30 mouse cellular contexts compared by ENCODE assay signal in genomic region chr14:62171256-62172047, GRCm38 (mm10).
DNase-seq lines count a peak whose midpoint lies in the region; ATAC-seq lines count a peak whose summit lies in the region.
"Had no signal": no experiment of that assay in that cellular context is flagged by ENCODE, and none has a peak within 500 bp of the region (broad histone marks: within the 10 kb centered on the region; RNA-seq: fewer than 3 reads in every experiment).

No protein-coding gene starts in this region.

- H3K4me3 ChIP-seq in embryonic facial prominence, embryonic 14.5 days (ENCODE audit: low read depth, low read length), result no peak overlapping the region
- H3K4me3 ChIP-seq in embryonic facial prominence, embryonic 10.5 days, result no peak overlapping the region
- H3K4me3 ChIP-seq in kidney, embryonic 14.5 days (ENCODE audit: low read length), result no peak overlapping the region
- H3K4me3 ChIP-seq: embryonic facial prominence, embryonic 12.5 days; erythroblast, embryonic 14.5 days; forebrain, embryonic 12.5 days; heart, adult 2 months; heart, embryonic 12.5 days; hindbrain, embryonic 15.5 days; layer of hippocampus, adult 2 months; left cerebral cortex, adult 2 months; megakaryocyte, embryonic 14.5 days; midbrain, embryonic 13.5 days had no signal

- H3K27ac ChIP-seq in embryonic facial prominence, embryonic 14.5 days (replicated peaks; ENCODE audit: low read depth, low read length), result no peak overlapping the region; the same call in 1 of the 2 replicates
- no peak overlapping the region for H3K27ac ChIP-seq in embryonic facial prominence, embryonic 10.5 days (replicated peaks)
- no peak overlapping the region; the same call in 1 of the 2 replicates for H3K27ac ChIP-seq in kidney, embryonic 14.5 days (ENCODE audit: low read depth, low read length)
- H3K27ac ChIP-seq: embryonic facial prominence, embryonic 12.5 days; forebrain, embryonic 12.5 days; hindbrain, embryonic 15.5 days; layer of hippocampus, adult 2 months; left cerebral cortex, adult 2 months; midbrain, embryonic 13.5 days had no signal

- no peaks in the 10 kb centered on the region for H3K36me3 ChIP-seq in embryonic facial prominence, embryonic 14.5 days (ENCODE audit: control insufficient read depth, insufficient read depth, low read length)
- H3K36me3 ChIP-seq in embryonic facial prominence, embryonic 10.5 days (replicated peaks), result no peaks in the 10 kb centered on the region
- no peaks in the 10 kb centered on the region for H3K36me3 ChIP-seq in kidney, embryonic 14.5 days (ENCODE audit: control insufficient read depth, insufficient read depth, low read length)
- H3K36me3 ChIP-seq: embryonic facial prominence, embryonic 12.5 days; forebrain, embryonic 12.5 days; G1E; heart, embryonic 12.5 days; hindbrain, embryonic 15.5 days; midbrain, embryonic 13.5 days had no signal

- peak; percentile 29 for DNase-seq in embryonic facial prominence, embryonic 14.5 days (ENCODE audit: low spot score)
- no peak for DNase-seq in embryonic facial prominence, embryonic 10.5 days (ENCODE audit: low spot score)
- no peak for DNase-seq in kidney, postnatal 14 days
- peak; percentile 10 to 19 for DNase-seq in kidney, postnatal 4 days
- DNase-seq in kidney, adult 11 months, result no peak
- DNase-seq in R1 (ENCODE audit: low read depth, low spot score), result peak; percentile 24
- DNase-seq: adrenal gland, postnatal 10 days; cerebellum, adult 11 months; cerebellum, adult 9-10 months; cerebellum, postnatal 36 days; heart, adult 2 months; heart, postnatal 4 days; kidney, adult 2 months; lung, postnatal 4 days; right cerebral cortex, postnatal 25 days; thymus, postnatal 14 days had no signal

- ATAC-seq in embryonic facial prominence, embryonic 14.5 days (ENCODE audit: low read depth), result no peak
- ATAC-seq in kidney, embryonic 14.5 days (ENCODE audit: low FRiP score, low TSS enrichment), result peak; percentile 33; the same call in 1 of the 2 replicates
- ATAC-seq in erythroblast, adult 5-6 weeks (replicated peaks; ENCODE audit: low FRiP score, poor library complexity, severe bottlenecking), result no peak
- ATAC-seq: inflammation-experienced regulatory T-cells, adult 6 months; midbrain, embryonic 13.5 days had no signal

- no peaks in the 10 kb centered on the region for H3K27me3 ChIP-seq in embryonic facial prominence, embryonic 14.5 days (replicated peaks; ENCODE audit: control insufficient read depth, insufficient read depth, low read length)
- H3K27me3 ChIP-seq in embryonic facial prominence, embryonic 10.5 days (replicated peaks; ENCODE audit: low read depth, poor library complexity, severe bottlenecking), result peaks cover under 1% of the 10 kb centered on the region; the same call in 1 of the 2 replicates
- no peaks in the 10 kb centered on the region for H3K27me3 ChIP-seq in kidney, embryonic 14.5 days (ENCODE audit: control insufficient read depth, insufficient read depth, low read length)
- H3K27me3 ChIP-seq: embryonic facial prominence, embryonic 12.5 days; forebrain, embryonic 12.5 days; heart, embryonic 12.5 days; hindbrain, embryonic 15.5 days; midbrain, embryonic 13.5 days had no signal

- H3K4me2 ChIP-seq in embryonic facial prominence, embryonic 14.5 days (ENCODE audit: low read depth, low read length), result no peak overlapping the region
- H3K4me2 ChIP-seq in kidney, embryonic 14.5 days (replicated peaks; ENCODE audit: low read depth, low read length), result no peak overlapping the region
- H3K4me2 ChIP-seq: embryonic facial prominence, embryonic 12.5 days; forebrain, embryonic 12.5 days; heart, embryonic 12.5 days; hindbrain, embryonic 15.5 days; liver, embryonic 11.5 days; midbrain, embryonic 13.5 days had no signal

- H3K9me3 ChIP-seq in embryonic facial prominence, embryonic 14.5 days (ENCODE audit: control insufficient read depth, low read length), result no peaks in the 10 kb centered on the region
- no peaks in the 10 kb centered on the region for H3K9me3 ChIP-seq in embryonic facial prominence, embryonic 10.5 days
- no peaks in the 10 kb centered on the region for H3K9me3 ChIP-seq in kidney, embryonic 14.5 days (ENCODE audit: control insufficient read depth, low read length)
- H3K9me3 ChIP-seq: embryonic facial prominence, embryonic 12.5 days; forebrain, embryonic 12.5 days; G1E; heart, embryonic 12.5 days; hindbrain, embryonic 15.5 days; megakaryocyte, embryonic 14.5 days; midbrain, embryonic 13.5 days had no signal

- no peak overlapping the region for H3K9ac ChIP-seq in embryonic facial prominence, embryonic 14.5 days (ENCODE audit: low read depth, low read length)
- H3K9ac ChIP-seq in kidney, embryonic 14.5 days (ENCODE audit: low read depth, low read length), result no peak overlapping the region
- H3K9ac ChIP-seq: embryonic facial prominence, embryonic 12.5 days; forebrain, embryonic 12.5 days; heart, embryonic 12.5 days; hindbrain, embryonic 15.5 days; midbrain, embryonic 13.5 days had no signal

- 60% methylated on average over 15 of the region's 15 CpGs for WGBS in embryonic facial prominence, embryonic 14.5 days
- WGBS in embryonic facial prominence, embryonic 10.5 days, result 78% methylated on average over 15 of the region's 15 CpGs
- 54% methylated on average over 15 of the region's 15 CpGs for WGBS in kidney, embryonic 14.5 days

- H3K4me1 ChIP-seq in embryonic facial prominence, embryonic 14.5 days (ENCODE audit: control insufficient read depth, insufficient read depth, low read length), result peaks cover 35% of the 10 kb centered on the region
- peaks cover 41% of the 10 kb centered on the region for H3K4me1 ChIP-seq in embryonic facial prominence, embryonic 10.5 days
- H3K4me1 ChIP-seq in kidney, embryonic 14.5 days (ENCODE audit: control insufficient read depth, insufficient read depth, low read length), result peaks cover 6% of the 10 kb centered on the region; the same call in 1 of the 2 replicates
- H3K4me1 ChIP-seq: megakaryocyte, embryonic 14.5 days had no signal

Comparison
In these comparisons a context has a peak if more than half of its experiments do, and no peak if none do; other contexts are left out.
1. DNase-seq: peak in embryonic facial prominence, embryonic 14.5 days (single experiment), kidney, postnatal 4 days (2 of 2) and R1 (single experiment); none in embryonic facial prominence, embryonic 10.5 days (single experiment), kidney, postnatal 14 days (single experiment) and kidney, adult 11 months (single experiment).